Mouse (Mus musculus) cerebellum, adult 11 months (tissue): ENCODE measurements around the gene 5330417C22Rik.
A peak's percentile ranks its signal among the peaks of the same experiment; 100 is the strongest.

ENCODE experiments used
- DNase-seq: peaks from one replicate; pipeline ENCODE4 v3.0.0; 2022

Gene 5330417C22Rik

DNA sequence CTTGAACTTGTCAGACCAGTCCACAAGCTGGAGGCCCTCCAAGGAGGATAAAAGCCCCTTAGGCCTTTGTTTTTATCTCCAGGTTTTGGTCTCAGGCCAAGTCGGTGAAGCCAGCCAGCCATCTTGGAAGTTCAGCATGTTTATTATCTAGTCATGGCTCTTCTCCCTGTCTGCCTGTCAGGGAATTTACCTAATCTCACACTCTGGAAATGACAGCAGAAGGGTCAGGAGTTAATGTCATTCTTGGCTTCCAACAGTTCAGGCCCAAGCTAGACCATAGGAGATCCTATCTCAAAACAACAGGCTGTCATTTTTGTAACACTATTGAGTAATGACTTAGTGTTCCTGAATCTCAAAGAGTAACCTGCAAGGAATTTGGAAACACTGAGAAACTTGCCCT lies 82.2 kb downstream of the 5330417C22Rik start:
- DNase-seq, result no peak

DNA sequence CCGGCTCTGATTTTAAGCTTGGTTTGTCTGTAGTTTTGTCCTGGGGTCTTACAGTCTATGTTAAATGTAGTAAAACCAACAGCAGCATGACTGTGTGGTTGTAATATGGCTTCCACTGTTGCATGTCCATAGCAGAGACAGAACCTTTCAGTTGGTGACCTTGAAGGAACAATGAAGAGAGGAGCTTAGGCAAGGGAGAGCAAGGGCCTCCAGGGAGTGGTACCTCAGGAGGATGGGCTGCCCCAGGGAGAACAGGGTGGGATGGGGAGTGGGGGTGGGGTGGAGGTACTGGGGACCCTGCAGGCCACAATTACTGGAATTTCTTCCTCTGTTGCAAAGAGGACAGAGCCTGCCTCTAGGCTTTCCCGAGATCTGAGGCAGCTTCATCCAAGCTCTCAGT lies 84.4 kb downstream of the 5330417C22Rik start:
- DNase-seq, result no peak

DNA sequence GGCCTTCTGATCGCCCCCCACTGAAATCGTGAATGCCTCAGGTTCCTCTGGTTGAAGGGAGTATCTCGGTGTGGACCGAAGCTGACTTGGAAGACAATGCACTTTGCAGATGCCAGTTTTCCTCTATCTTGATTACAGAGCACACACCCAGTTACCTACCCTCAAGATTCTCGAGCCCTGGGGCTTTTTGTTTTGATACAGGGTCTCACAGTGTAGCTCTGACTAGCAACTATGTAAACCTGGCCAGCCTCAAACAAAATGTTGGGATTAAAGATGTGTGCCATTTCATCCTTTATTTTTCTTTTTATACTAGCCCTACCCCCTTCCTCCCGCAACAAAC lies 91.0 kb downstream of the 5330417C22Rik start:
- DNase-seq, result no peak

DNA sequence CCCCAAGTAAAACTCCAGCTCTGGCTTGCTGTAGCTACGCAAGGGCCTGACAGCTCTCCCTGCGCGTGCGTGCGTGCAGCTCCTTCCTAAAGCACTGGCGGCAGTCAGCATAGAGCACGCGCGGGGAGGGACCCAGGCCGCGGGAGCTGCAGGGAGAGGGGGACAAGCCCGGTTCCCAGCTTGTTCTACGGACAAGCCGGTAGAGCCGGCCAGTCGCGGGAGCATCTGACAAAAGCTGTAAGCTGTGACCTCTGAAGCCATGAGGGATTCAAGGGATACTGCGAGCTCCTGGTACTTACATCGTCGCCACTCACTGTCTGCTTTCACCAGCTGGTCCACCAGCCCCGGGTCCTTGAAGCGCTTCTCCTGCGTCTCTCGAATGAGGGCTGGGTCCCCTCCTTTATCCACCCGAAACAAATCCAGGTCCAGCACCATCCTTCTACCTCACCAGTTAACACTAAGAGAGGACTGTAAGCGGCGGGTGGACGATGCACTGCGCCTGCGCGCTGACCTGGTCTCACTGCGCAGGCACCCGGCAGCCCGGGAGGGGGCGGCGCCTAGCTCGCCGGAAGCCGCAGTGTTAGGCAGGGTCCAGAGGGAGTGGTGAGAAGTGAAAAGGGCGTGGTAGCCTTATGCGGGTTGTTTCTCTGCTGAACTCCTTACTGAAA lies 91.5 kb downstream of the 5330417C22Rik start, which contains the start of gene Sars:
Sars (minus strand) TSS at position 512 of the 668 bp plus-strand sequence.
- peak; percentile 90 for DNase-seq

DNA sequence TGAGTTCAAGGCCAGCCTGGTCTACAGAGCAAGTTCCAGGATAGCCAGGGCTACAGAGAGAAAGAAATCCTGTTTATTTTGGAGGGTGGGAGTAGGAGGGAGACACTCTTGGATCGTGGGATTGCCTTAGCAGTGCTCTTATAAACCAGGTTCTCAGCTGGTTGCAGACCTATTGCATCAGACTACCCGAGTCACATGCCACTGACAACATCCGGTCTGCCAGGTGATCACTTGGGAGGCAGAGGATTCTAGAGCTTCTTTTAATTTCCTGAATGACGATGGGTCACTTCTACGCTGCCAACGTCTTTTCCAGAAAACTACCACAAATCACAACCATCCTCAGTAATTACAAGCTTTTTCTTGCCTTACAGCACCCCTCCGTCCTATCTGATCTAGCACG lies 92.3 kb downstream of the 5330417C22Rik start:
- DNase-seq, result no peak

DNA sequence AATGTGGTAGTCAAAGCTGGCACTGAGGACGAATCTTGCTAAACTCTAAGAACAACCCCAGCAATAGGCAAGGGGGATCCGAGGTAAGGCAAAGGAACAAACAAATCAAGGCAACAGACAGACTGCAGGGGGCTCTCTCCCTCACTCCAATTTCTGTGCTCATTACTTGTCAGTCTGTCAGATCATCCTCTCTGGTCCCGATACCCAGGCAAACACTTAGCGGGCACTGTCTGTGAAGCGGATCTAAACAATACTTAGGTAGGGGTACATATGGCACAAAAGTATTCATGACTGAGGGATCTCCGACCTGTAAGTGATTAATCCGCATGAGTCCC lies 100.0 kb downstream of the 5330417C22Rik start:
- DNase-seq, result no peak

DNA sequence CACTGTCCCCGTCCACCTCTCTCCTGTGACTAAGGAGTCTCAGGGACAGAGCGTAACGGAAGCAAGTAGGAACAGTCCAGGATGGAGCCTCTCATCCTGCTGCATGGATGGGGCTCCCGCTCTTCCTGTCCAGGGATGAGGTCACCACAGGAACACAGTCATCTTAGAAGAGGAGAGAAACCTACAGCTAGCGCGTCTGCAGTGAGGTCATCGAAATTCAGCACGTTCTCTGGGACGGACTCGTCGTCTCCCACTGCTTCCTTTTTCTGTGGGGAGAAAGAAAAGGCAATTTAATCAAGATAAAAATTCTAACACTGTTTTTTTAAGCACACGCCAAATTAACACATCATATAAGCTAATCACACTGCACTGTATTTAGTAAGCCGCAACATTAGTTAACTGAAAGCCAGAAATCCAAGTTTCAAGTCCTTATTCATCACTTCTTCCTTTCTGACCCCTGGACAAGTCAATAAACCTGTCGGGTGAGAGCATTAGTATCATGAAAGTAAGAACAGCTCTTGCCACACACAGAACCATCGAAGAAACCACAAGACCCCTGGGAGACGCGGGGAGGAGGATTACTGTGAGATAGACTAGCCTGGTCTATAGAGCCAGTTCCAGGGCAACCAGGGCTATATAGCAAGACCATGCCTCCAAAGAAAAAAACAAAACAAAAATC lies 100.5 kb downstream of the 5330417C22Rik start:
- no peak for DNase-seq

DNA sequence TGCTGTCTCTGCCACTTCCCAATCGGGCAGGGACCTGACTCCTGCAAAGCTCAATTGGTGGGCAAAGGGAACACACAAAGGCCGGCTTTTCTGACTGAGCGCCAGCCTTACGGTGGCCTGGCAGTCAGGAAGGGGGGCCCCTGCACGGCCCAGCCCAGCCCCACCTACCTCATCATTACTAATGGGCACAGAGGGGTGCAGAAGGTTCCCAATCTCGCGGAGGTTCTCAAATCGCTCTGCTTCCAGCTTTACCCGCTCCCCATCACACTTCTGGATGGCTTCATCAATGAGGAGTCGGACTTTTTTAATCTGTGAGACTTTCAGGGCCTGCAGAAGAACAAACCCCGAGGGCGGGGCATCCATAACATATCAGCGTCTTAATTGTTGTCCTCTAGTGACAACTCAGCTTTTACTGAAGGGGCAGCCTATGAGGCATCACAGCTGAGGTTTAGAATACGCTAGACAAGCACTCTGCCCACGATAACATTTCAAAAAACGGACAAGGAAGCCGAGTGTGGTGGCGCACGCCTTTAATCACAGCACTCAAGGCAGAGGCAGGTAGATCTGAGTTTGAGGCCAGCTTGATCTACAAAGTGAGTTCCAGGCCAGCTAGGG lies 102.3 kb downstream of the 5330417C22Rik start:
- no peak for DNase-seq

DNA sequence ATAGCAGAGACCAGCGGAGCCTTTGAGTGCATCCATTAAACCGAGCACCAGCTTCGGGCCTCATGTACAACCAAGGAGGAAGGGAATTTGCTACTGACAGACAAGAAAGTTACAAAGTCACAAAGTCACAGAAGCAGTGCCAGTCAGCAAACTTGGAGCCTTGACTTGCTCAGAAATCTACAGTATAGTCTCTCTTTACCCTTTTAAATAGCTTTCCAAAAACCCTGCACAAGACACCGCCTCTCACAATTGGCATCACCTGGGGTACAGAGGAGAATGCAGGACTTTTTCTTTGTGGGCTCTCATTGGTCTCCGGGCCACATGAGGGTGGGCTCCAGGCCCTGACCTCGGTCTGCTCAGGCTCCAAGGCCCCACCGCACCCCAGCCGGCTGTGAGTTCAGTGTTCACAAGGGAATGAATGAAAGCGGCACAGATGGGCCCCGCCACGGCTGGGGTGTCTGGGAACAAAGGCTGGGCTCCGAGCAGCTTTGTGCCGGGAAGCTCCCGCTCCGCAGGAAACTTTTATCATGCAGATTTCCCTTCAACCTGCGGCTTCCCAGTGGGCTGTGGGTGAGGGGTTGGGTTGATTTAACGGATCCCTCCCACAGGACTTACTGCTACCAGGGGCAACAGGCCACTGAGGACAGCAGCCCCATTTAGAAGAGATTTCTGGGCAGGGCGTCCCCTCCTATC lies 103.0 kb downstream of the 5330417C22Rik start:
- DNase-seq, result no peak

DNA sequence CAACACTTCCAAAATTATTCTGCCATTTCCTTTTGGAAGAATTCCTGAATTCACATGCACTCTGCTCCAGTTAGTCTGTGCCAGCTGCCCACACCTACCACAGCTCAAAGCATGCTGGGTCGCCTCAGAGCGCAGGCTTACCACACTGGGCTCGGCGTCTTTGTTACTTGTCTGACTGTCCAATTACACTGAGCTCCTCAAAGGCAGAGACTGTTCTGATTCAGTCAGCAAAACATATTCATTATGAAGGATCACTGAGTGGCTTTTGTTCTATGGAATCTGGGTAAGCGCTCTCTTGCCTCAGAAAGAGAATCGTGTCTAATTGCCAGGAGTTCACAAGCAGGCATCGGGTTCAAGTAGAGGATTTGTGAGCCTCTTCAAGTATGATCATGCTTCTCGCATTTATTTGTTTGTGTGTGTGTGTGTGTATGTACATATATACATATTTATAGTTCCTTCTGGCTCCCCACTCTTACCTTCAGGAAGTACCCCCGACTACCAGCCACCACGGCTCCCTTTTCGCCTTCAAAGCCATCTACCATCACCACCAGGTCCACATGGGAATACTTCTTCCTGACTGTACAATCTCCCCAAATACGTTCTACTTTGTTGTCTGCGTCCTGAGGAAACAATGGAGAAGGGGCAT lies 103.7 kb downstream of the 5330417C22Rik start:
- DNase-seq, result no peak

DNA sequence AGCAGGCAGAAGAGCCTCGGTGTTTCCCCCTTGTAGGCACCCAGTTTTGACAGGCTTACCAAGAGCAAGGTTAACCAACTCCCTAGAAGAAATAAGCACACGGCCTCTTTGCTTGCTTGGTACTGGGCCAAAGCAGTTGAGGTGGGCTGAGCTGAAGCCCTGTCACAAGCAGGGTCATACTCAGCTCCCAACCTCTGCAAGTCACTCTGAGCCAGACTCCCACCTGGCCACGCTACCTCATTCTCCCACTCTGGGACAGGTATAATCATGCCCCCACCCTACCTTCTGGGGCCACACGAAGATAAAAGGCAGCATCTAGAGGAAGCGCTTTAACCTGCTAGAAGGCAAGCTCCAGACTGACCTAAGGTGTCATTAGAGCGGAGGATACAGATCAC lies 110.7 kb downstream of the 5330417C22Rik start:
- DNase-seq, result no peak

DNA sequence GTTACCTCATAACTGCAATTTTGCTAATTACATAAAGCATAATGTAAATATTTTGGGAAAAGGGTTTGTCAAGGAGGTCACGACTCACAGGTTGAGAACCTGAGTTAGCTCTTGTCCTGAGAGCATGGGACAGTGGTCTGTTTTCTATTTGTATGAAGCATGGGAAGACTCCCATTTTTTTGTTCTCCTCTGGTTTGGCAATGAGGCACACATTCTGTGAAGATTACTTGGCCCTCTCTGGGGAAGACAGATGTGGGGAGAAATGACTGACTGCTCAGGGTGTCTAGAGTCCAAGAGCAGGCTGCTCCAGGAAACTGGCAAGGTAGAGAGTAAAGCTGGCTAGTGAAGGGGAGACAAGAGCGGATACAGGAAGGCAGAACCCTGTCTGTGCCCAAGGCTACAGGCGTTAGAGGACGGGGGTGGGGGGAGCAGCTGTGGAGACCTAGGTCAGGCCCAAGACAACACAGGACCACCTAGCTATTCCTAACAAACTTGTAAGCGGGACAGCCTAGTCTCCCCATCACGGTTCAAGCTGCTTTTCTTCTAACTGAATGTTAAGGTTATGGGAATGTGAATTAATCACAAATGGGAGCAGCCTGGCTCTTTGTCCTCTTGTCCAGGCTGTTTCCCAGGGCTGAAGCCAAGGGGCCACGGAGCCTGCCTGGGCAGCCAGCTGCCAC lies 111.3 kb downstream of the 5330417C22Rik start:
- no peak for DNase-seq

DNA sequence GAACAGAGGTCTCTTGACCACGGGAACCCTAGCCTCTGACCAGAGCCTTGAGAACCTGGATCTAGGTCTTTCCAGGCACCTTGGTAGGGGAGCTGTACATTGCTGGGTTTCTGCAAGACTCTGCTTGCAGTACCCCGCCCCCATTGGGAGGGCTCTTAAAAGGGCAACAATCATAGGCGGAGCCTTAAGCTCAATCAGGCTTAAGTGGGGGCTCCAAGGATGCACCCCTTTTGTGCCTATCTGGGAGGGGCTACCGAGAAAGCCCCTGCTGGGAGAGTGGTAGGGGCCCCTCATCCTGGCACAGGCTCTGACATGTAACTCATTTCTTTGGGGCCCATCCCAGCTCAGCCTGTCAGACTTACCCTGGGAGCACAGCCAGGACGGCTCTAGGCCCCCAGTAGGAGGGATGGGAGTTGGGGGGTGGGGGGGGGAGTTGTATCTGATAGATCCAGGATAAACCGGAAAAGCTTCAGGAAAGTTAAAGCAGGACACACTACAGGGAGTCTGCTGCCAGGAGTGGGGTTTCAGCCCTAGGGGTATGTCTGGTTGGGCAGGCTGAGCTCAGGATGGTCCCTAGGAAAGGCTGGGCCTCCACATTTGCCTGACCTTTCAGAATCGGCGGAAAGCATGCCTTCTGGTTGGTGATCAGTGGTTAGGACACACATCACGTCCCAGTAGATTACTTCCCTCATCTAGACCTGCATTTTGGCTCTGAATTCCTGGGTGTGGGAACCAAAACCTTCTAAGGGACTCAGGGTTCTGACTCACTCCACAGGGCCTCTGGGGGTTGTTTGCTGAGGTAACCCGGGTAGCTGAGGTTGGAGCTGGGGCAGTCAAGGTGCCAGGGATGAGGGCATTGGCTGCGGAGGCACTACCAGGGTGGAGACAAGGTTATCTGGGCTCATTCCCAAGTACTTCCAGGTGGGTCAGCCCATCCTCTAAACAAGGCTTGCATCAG lies 112.2 kb downstream of the 5330417C22Rik start:
- DNase-seq, result peak; percentile 63

DNA sequence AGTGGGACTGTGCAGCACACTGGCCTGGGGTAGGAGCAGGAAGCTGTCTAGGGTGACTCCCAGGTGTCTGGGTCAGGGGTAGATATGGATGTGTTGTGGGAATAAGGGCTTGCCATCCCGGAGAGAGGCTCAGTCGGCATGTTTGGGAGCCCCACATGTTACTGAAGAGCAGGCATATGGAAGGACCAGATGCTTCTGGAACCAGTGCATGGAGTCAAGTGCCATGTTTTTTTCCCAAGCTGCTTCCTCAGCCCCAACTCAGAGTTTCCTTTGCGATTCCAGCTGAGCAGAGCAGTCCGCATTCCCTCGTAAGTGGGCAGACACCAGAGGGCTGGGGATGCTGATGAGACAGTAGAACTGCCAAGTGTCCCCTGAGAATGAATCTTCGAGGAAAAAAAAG lies 113.3 kb downstream of the 5330417C22Rik start:
- no peak for DNase-seq

DNA sequence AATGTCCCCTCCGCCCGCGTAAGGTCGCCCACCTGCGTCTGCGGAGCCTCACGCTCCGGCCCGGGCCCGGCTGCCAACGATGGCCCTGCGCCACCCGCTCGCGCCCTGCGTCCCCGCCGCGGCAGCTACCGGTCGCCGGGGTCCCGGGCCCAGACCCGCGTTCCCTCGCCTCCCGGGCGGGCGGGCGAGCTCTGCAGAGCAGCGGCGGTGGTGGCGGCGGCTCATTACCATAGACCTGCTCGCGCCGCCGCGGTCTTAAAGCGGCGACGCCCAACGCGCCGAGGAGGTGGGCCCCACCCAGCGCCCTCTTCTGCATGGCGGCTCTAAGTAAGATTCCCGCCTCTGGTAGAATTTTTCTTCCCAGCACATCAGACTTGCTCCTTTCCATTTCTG lies 120.5 kb downstream of the 5330417C22Rik start:
- DNase-seq, result peak; percentile 81

DNA sequence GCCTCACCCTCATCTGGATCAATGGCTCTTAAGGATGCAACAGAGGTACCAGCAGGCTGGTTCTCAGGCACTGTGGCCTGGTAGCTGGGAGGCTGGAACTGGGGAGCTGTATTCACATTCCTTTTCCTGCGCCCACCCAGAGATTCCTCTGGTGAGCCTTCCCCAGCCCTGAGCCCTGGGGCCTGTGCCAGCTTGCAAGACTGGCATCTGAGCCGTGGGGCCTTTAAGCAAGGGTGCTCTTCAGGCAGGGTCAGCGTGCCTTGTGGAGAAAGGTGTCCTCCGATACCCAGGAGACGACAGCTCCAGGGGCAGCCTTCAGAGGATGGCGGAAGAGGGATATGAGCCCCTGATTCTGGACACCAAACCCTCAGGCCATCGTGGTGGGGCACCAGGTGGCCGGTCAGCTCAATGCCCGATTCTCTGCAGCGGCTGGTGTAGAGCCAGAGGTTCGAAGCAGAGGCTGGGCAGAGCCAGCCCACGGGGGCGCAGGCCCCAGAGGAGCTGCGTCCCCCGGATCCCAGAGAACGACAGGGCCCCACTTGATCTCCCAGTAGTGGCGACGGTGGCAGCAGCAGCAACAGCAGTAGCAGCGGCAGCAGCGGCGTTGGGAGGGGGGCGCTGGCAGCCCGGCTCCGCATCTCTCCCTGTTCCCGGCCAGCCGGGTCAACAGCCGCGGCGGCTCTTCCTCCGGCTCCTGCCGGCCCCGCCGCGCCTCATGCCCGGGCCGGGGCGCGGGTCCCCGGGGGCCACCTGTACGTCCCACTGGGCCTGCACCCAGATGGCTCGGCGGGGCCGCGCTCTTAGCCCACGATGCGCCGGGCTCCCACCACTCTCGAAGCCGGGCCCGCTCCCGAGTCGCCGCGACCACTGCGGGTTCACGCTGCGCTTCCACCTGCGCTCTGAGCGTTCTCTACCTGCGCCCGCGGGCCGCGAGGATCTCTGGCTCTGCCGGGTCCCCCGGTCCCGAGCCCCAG lies 121.2 kb downstream of the 5330417C22Rik start, which contains the start of gene Celsr2:
Celsr2 (minus strand) TSS at position 696 of the 974 bp plus-strand sequence.
- DNase-seq, result peak; percentile 40

DNA sequence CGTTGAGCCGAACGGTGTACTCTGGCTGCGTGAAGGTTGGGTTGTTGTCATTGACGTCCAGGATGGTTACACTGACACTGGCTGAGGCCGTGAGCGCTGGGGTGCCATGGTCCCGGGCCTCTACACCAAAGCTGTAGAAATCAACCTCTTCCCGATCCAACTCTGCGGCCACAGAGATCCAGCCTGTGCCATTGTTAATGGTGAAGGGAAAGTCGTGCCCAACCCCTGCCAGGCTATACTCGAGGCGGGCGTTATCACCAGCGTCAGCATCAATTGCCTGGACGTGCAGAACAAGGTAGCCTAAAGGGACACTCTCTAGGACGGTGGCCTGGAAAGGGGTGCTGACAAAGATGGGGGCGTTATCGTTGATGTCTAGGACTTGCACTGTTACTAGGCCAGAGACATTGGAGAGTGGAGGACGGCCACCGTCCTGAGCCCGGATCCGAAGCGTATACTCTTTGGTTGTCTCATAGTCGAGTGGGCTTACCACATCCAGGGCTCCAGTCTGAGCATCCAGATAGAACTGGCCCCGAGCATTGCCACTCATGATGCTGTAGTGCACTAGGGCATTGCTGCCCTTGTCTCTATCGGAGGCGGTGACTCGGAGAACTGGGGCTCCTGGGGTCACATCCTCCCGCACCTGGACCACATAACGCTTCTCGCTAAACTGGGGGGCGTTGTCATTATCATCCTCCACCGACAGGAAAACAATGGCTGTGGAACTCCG lies 122.5 kb downstream of the 5330417C22Rik start:
- no peak for DNase-seq

DNA sequence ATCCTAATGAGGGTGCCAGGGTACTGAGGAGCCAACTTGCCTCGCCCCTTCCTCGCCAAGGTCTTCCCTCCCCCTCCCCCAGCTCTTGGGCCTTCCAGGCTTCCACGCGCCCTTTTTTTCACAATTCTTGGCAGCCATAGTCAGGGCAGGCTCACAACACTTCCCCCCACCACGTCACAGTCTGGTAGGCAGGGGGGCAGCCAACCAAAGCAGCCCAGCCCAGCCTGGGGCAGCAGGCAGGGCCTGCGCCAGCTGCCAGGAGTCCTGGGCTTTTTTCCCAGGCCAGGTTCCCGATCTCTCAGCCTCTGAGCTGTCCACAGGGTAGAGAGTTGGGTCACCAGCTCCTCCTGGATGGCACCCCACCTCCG lies 124.6 kb downstream of the 5330417C22Rik start:
- peak; percentile 70 for DNase-seq

DNA sequence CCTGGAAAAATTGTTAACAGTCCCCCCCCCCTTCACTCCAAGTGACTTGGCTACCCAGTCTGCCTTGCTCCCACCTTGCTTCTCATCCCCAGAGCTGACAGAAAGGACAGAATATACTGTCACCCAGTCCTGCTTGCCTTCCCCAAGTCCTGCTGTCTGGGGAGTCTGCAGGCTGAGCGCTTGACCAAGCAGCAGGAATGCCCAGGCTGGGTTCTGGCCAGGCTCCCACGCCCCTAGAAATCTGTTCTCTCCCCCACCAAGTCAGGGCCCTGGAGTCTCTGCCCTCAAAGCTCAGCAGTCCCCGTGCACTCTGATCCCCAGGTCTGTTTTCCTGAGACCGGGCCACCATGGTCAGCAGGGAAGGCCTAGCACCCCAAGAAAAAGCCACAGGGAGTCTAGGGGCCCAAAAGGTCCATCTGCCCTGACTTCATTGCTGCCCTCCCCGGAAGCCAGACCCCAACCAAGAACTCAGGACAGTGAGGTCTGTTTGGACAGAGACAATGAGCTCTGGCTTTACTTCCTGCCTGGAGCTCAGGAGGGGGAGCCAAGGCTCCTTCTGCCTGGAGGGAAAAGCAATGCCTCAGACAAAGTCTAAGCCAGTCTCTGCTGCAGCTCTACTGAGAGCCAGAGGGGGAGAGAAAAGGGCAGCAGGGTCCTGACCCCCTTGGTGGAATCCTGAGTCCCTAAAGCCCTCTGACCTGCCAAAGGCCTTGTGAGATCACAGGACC lies 125.1 kb downstream of the 5330417C22Rik start:
- no peak for DNase-seq
